Mouse (Mus musculus): Measurements from ENCODE around the gene Mtor.

Gene Mtor

DNA sequence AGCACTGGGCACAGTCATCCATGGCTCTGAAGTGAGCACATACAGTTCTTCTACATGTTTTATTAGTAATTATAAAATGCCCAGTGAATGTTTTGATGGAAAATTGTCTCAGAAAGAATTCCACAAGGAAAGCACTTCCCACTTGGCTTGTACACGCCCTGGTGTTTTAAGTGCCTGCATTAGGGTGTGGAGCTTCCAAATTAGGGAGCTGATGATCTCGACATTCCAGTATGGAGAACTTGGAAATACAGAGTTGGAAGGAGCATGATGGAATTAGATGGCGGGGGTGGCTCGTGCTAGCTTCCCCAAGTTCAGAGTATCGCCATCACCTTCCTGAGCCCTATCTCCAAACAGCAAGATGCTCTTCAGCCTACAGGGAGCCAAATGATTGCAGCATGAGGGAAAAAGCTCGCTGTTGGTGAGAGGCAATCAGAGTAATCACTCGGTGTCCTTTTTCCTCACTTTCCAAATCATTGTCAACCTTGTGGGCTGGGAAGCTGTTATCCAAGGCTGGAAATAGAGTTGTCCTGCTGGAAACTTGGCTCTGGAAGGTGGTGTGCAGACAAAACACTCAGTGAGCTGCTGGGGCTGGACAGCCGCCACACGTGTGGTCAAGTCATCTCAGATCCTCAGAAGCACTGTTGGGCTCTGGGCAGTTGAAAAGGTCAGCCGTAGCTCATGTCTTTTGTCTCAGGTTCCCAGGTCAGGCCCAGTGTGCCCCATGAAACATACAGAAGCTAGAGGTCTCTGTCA lies 78.9 kb downstream of the Mtor start:
- in situ Hi-C loops (cut with MboI; ENCODE audit: low sequenced_read_pairs) = no loop called here

- in situ Hi-C loops (cut with MboI; ENCODE audit: low sequenced_read_pairs) = no loop called here
Measured at GRCm38 (mm10) chr4:148530351-148530750, 81.9 kb downstream of the Mtor start.

- in situ Hi-C loops (cut with MboI; ENCODE audit: low sequenced_read_pairs) = no loop called here
Measured at GRCm38 (mm10) chr4:148530778-148531177, 82.4 kb downstream of the Mtor start.

DNA sequence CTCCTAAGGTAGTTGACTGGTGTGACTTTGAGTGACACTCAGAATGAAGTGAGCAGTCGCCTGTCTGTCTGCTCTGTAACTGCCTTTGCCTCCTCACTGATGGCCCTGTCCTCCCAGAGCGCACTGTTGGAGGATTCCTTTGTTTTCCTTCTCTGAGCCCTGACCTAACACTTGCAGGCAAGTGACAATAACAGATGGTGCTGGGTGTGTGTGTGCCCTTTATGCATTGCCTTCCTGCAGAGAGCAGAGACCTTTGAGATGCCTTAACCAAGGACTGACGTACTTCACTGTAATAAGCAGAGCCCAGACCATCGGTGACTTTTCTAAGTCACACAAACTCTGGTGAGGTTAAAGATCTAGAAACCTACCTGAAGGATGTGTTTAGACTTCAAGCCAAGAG lies 82.9 kb downstream of the Mtor start:
- in situ Hi-C loops (cut with MboI; ENCODE audit: low sequenced_read_pairs) = no loop called here

GRCm38 (mm10) chr4:148532516-148532915 lies 84.1 kb downstream of the Mtor start:
- in situ Hi-C loops (cut with MboI; ENCODE audit: low sequenced_read_pairs) = no loop called here

DNA sequence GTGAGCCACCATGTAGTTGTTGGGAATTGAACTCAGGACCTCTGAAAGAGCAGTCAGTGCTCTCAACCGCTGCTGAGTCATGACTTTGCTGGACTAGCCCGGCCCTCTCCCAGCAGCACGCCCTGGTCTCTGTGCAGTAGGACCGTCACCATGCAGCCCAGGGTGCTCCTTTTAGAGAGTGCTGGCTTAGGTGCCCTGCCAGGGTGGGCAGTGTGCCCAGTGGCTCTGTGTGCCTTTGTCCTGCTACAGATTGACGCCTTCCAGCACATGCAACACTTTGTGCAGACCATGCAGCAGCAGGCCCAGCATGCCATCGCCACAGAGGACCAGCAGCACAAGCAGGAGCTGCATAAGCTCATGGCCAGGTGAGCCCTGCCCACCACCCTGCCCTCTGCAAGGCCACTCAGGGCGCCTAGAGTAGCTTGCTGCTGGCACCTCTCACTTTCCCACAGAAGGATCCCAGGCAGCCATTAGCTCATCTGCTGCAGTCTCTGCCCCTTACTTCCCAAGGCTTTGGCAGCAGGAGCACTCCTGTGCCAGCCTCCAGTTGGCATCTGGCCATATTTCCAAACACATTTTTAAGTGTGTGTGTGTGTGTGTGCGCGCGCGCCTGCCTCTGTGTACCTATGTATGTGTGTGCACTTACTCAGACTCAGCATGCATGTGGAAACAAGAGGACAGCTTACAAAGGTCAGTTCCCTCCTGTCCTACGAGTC lies 85.4 kb downstream of the Mtor start:
- in situ Hi-C loops (cut with MboI; ENCODE audit: low sequenced_read_pairs) = no loop called here

- in situ Hi-C loops (cut with MboI; ENCODE audit: low sequenced_read_pairs) = no loop called here
Measured at GRCm38 (mm10) chr4:148535876-148536275, 87.5 kb downstream of the Mtor start.

DNA sequence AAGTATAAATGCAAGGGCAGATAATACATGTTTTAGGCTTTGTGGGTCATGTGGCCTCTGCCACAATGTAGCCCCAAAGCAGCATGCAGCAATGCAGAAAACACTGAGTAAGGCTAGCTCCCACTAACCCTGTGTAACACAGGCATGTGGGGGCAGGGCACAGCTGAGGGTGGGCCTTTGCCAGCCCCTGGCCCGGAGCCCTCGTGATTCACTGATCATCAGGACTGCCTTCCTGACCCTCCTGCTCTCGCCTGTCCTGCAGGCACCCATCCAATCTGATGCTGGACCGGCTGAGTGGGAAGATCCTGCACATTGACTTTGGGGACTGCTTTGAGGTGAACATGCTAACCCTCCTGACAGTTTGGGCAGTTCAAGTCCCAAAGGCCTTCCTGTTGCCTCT lies 100.7 kb downstream of the Mtor start:
- in situ Hi-C loops (cut with MboI; ENCODE audit: low sequenced_read_pairs) = no loop called here

DNA sequence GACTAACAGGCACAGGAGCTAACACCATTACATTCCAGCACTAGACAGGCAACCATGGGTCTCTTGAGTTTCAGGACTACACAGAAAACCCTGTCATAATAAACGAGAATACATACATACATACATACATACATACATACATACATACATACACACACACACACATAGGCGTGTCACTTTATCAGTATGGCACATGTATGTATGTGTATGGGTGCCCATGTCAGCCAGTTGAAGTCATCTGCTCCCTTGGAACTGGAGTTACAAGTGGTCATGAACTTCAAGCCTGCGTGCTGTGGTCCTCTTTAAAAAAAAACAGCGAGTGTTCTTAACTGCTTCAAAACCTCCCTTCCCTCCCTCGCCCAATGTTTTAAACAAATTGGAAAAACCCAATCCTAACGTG lies 109.4 kb downstream of the Mtor start:
- in situ Hi-C loops (cut with MboI; ENCODE audit: low sequenced_read_pairs) = no loop called here

DNA sequence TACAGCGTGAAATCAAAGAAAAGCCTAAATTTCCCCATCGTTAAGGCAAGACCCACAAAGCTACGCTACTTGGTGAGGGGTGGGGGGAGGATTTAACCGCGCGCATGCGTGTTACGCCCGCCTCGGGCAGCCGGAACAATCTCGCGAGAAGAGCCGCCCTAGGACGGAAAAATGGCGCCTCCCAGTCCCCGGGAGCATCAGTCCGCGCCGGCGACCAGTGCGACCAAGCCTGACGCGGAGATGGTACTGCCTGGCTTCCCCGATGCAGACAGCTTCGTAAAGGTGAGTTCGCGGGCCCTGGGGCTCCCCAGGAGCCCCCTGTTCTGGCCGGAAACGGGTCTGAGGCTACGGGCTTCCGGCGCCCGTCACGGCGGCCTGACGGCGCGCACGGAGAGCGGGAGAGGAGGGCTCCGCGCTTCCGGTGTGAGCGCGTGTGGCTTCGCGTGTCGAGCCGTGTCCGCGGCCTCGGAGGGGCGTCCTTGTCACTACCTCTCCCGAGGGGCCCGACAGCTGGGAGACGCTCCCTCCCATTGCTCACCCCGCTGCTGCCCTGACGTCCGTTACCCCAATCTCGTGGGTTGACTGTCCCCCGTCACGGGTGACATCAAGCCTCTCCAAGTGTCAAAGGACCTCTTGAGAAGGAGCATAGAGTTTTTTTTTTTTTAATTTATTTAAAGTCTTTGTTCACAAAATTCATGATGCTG lies 110.0 kb downstream of the Mtor start, which contains the start of gene Exosc10:
TSS of gene Exosc10 (plus strand) at position 133 of the 704 bp plus-strand sequence.
- in situ Hi-C loops (cut with MboI; ENCODE audit: low sequenced_read_pairs) = no loop called here

- in situ Hi-C loops (cut with MboI; ENCODE audit: low sequenced_read_pairs) = no loop called here
Measured at GRCm38 (mm10) chr4:148562676-148563075, 114.3 kb downstream of the Mtor start.

GRCm38 (mm10) chr4:148563595-148563994 lies 115.2 kb downstream of the Mtor start:
- in situ Hi-C loops (cut with MboI; ENCODE audit: low sequenced_read_pairs) = no loop called here

DNA sequence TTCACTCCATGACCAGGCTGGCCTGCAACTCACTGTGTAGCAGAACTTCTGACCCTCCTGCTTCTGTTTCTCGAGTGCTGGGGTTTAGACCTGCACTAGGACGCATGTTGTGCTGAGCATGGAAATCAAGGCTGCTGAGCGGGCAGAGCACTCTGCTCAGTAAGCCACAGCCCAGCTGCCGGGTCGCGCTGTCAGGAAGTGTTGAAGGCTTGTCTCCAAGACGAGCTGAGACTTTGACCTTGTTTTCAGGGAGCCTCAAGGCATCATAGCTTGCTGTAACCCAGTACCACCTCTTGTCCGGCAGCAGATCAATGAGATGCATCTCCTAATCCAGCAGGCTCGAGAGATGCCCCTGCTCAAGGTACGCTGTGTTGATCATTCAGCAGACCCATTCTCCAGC lies 121.7 kb downstream of the Mtor start:
- in situ Hi-C loops (cut with MboI; ENCODE audit: low sequenced_read_pairs) = no loop called here

DNA sequence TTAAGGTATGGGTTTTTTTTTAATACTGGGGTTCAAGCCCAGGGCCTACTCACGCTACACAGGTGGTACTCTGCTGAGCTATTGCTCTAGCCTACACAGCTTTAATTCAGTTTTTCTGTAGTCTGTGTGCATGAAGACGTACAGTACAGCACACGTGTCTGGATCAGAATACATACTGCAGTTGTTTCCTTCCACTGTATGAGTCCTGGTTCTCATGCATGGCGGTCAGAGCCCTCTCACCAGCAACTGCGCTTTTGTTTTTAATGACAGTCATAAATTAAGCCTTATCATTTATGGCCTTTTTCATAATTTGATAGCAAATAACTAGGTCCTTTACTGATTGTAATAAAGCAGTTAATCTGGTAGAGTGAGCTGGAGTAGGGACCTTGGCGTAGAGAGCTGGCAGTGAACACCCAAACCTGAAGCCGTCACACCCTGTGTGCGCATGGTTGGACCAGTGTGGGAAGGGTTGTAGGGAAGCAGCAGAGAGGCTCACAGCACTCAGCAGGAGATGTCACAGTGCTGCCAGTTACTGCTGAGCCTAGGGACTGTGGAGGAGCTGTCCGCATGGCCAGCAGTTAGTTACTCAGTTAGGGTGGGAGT lies 122.4 kb downstream of the Mtor start:
- in situ Hi-C loops (cut with MboI; ENCODE audit: low sequenced_read_pairs) = no loop called here

GRCm38 (mm10) chr4:148573222-148573621 lies 124.8 kb downstream of the Mtor start:
- in situ Hi-C loops (cut with MboI; ENCODE audit: low sequenced_read_pairs) = no loop called here

DNA sequence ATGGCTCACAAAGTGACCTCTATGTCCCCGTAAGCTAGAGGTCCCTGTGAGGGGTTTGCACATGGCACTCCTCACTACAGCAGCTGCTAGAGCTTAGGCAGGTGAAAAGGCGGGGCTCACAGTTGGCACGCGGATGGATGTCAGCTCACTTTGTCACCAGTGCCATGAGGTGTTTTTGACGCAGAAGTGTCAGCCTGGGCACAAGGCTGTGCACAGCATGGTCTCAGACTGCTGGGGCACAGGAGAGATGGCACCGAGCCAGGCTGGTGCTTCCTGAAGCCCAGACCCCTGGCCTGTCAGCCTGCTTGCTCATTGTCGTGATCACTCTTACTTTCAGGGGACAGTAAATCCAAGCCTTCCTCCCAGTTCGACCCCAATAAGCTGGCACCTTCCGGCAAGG lies 132.4 kb downstream of the Mtor start:
- in situ Hi-C loops (cut with MboI; ENCODE audit: low sequenced_read_pairs) = no loop called here

DNA sequence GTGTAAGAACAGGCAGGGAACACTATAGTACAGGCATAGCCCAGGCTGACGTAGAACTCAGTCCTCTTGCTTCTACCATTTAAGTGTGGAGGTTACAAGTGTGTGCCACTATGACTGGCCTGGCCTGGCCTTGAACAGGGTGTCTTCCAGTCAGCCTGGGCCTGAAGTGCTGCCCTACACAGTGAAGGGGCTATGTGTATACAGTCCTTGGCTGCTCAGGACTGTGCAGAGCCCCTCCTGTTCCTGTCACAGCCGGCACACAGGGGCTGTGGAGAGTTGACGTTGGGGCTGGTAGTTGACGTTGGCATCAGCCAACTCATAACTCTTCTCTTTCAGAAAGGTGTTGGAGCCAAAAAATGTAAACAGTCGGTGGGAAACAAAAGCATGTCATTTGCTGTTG lies 133.0 kb downstream of the Mtor start:
- in situ Hi-C loops (cut with MboI; ENCODE audit: low sequenced_read_pairs) = no loop called here

DNA sequence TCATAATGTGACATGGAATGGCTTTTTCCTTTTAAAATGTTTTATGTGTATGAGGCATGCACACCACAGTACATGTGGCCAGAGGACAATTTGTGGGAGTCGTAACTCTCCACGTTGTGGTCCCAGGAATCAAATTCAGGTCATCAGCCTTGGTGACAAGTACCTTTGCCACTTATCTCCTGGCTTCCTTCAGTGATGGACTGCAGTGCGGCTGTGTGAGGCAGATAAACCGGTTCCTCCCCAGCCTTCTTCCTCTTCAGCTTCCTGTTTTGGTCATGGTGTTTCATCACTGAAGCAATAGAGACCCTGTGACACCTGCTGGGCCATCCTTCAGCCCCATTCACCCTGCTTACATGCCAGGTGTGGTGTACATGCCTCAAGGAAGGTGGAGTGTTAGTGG lies 134.8 kb downstream of the Mtor start:
- in situ Hi-C loops (cut with MboI; ENCODE audit: low sequenced_read_pairs) = no loop called here

- in situ Hi-C loops (cut with MboI; ENCODE audit: low sequenced_read_pairs) = no loop called here
Measured at GRCm38 (mm10) chr4:148586648-148587047, 138.2 kb downstream of the Mtor start.

DNA sequence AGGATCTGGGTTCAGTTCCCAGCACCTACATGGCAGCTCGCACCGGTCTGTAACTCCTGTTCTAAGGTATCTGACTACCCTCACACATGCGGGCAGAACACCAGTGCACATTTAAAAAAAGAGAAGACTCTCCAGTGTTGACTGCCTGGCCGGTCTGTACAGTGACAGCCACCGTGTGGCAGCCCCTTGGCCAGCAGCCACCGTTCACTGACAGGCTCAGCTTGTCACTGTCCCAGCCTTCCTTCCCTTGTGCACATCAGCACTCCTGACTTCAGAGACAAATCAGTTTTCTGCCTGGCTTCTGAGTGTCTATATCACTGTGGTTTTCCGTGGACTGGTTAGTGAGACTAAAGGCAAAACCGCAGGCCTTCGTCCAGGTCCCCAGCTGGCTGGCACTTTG lies 140.4 kb downstream of the Mtor start:
- in situ Hi-C loops (cut with MboI; ENCODE audit: low sequenced_read_pairs) = no loop called here

GRCm38 (mm10) chr4:148589565-148589964 lies 141.2 kb downstream of the Mtor start:
- in situ Hi-C loops (cut with MboI; ENCODE audit: low sequenced_read_pairs) = no loop called here

Measured in CH12F3 (cell line).